Mouse (Mus musculus): ENCODE data around the gene Slc6a16.
A peak's percentile ranks its signal among the peaks of the same experiment; 100 is the strongest.

Slc6a16 gene

GRCm38 (mm10) chr7:45313495-45313894 is 72.6 kb downstream of the Slc6a16 start:
- no peak for DNase-seq

- peak; percentile 64 for DNase-seq
Observed at GRCm38 (mm10) chr7:45315182-45315701, 74.4 kb downstream of the Slc6a16 start.

GRCm38 (mm10) chr7:45316536-45316935 is 75.7 kb downstream of the Slc6a16 start:
- no peak for DNase-seq

- no peak for DNase-seq
Observed at GRCm38 (mm10) chr7:45322245-45322644, 81.4 kb downstream of the Slc6a16 start.
